Mouse (Mus musculus) limb, embryonic 13.5 days (tissue): ENCODE measurements around the gene Trp53bp1. TPM values are rescaled to one million over a fixed set of nuclear protein-coding genes. Genes with fewer than 3 reads are reported as not detected.

Experiments
- ATAC-seq: fragments of 200-750 bp; cut with Nextera tagmentation; 2 replicates; pipeline ENCODE4 v1.8.0; 2017; ENCODE audit warnings: low read depth, moderate number of reproducible peaks, moderate TSS enrichment; ENCODE audit not compliant: low FRiP score
- H3K27ac ChIP-seq: fragments of 300-500 bp; sonication (generic); 2 replicates; pipeline ENCODE4 v1.5.1; 2015; ENCODE audit warnings: inconsistent platforms, mild to moderate bottlenecking, moderate library complexity
- H3K27me3 ChIP-seq: fragments of 300-500 bp; sonication (generic); 2 replicates; pipeline ENCODE4 v1.6.1; 2015; ENCODE audit warnings: mild to moderate bottlenecking, inconsistent platforms
- H3K36me3 ChIP-seq: fragments of 300-500 bp; sonication (generic); 2 replicates; pipeline ENCODE4 v1.6.1; 2015; ENCODE audit warnings: inconsistent platforms, mild to moderate bottlenecking, moderate library complexity
- H3K4me1 ChIP-seq: fragments of 300-500 bp; sonication (generic); 2 replicates; pipeline ENCODE4 v1.6.1; 2015; ENCODE audit warnings: inconsistent platforms
- H3K4me2 ChIP-seq: fragments of 300-500 bp; sonication (generic); replicated peaks from 2 replicates; pipeline ENCODE4 v1.6.1; 2015; ENCODE audit warnings: inconsistent platforms, mild to moderate bottlenecking, moderate library complexity
- H3K4me3 ChIP-seq: fragments of 300-500 bp; sonication (generic); 2 replicates; pipeline ENCODE4 v1.5.1; 2015; ENCODE audit warnings: moderate library complexity, mild to moderate bottlenecking, inconsistent platforms
- H3K9ac ChIP-seq: fragments of 300-500 bp; sonication (generic); 2 replicates; pipeline ENCODE4 v1.6.1; 2015; ENCODE audit warnings: mild to moderate bottlenecking, inconsistent platforms
- H3K9me3 ChIP-seq: fragments of 300-500 bp; sonication (generic); 2 replicates; pipeline ENCODE4 v1.6.1; 2016; ENCODE audit warnings: inconsistent platforms
- WGBS: fragments of 180-500 bp; shearing (Covaris S2); methylation state at CpG from one replicate; pipeline ENCODE4 v1.1.7; 2015; 5-methylcytosine and 5-hydroxymethylcytosine counted together
- polyA plus RNA-seq: library from polyadenylated mRNA; unstranded; fragments of >200 nt; fragmentation: Nextera tagmentation; extraction: Ambion mirVana; gene quantifications from 2 replicates; pipeline ENCODE4 v1.2.1, GENCODE M21; 2015

The Trp53bp1 gene
- polyA plus RNA-seq, 1 experiment from 2014 or later, result 99.6 TPM

DNA sequence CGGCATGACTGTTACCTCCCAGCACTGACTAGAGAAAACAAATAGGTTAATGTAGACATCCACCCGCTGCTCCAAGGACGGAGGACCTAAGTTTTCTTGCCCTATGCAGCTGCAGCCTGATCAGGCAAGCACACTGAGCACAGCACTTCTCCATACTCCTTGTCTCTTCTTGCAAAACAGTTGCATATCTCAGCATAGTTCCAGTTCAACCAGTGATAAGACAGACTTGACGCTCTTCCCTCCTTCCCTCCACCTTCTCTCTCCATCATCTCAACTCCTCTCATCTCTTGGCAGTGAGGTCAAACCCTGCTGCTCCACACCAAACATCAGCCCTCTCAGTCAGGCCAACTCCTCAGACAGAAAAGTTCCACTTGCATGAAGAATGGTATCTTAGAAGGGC is 43.1 kb downstream of the Trp53bp1 start:
- 93% methylated on average over 4 of the region's 4 CpGs for WGBS
- H3K4me3 ChIP-seq, result no peak overlapping the region
- H3K36me3 ChIP-seq, result peaks cover 92% of the 10 kb centered on the region
- H3K4me1 ChIP-seq, result no peaks in the 10 kb centered on the region
- H3K9ac ChIP-seq, result no peak overlapping the region
- no peaks in the 10 kb centered on the region for H3K9me3 ChIP-seq
- H3K27ac ChIP-seq, result no peak overlapping the region
- no peak overlapping the region for H3K4me2 ChIP-seq
- no peak for ATAC-seq
- H3K27me3 ChIP-seq, result no peaks in the 10 kb centered on the region

DNA sequence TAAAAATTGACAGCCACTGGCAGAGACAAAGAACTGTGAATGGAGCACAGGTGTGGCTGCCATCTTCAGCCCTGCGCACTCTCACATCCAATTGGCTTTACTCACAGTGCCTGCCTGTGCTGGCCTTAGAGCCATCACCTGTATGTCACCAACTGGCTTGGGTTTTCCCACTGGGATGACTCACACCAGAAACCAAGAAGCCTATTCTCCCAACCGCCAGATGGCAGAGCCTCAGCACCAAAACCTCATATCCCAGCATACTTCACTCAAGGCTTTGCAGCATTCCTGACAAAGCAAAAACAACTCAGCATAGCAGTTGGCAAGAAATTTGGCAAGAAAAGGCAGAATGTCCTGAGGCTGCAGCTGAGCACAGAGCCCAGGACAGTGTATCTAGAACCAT is 48.2 kb downstream of the Trp53bp1 start:
- H3K4me1 ChIP-seq, result no peaks in the 10 kb centered on the region
- H3K4me3 ChIP-seq, result no peak overlapping the region
- ATAC-seq, result no peak
- H3K27ac ChIP-seq, result no peak overlapping the region
- no peak overlapping the region for H3K9ac ChIP-seq
- H3K27me3 ChIP-seq, result no peaks in the 10 kb centered on the region
- H3K4me2 ChIP-seq, result no peak overlapping the region
- 97% methylated on average over 2 of the region's 2 CpGs for WGBS
- H3K36me3 ChIP-seq, result peaks cover 90% of the 10 kb centered on the region
- H3K9me3 ChIP-seq, result no peaks in the 10 kb centered on the region

DNA sequence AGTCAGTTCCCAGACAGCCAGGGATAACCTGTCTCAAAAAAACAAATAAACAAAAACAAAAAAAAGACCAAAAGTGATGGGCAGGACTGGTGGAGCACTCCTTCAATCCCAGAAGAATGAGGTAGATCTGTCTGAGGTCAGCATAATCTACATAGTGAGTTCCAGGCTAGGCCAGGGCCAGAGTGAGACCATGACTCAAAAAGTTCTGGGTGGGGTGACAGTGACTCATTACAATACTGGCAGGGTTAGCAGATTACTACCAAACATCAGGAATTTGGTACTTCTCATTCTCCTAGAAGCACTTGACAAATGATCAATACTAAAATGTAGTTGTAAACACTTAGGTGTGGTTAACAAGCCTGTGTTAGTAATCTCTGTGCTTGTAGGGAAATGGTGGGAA is 51.2 kb downstream of the Trp53bp1 start:
- H3K9me3 ChIP-seq, result no peaks in the 10 kb centered on the region
- ATAC-seq, result no peak
- H3K4me3 ChIP-seq, result no peak overlapping the region
- peaks cover 90% of the 10 kb centered on the region for H3K36me3 ChIP-seq
- H3K27me3 ChIP-seq, result no peaks in the 10 kb centered on the region
- no peak overlapping the region for H3K4me2 ChIP-seq
- H3K4me1 ChIP-seq, result no peaks in the 10 kb centered on the region
- H3K27ac ChIP-seq, result no peak overlapping the region
- no peak overlapping the region for H3K9ac ChIP-seq

DNA sequence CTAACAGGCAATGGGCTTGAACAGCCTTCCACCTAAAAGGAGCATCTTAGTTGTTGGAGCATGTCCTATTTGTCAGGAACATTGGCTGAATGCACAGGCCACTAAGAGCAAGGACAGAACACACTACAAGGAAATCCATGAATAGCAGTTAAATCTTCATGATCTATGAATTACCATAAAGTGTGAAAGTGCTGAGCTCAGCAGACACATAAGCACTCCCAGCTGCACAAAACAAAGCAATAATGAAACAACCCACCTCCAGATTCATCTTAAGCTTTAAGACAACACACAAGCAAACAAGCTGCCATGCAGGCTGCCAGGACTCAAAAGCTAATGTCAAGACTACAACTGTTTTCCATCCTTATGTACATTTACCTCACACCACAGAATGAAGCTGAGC is 52.0 kb downstream of the Trp53bp1 start:
- Histone ChIP-seq H3K27me3 (no peaks in the 10 kb centered on the region), H3K9ac (no peak overlapping the region), H3K4me2 (no peak overlapping the region), H3K27ac (no peak overlapping the region), H3K4me3 (no peak overlapping the region), H3K4me1 (no peaks in the 10 kb centered on the region), H3K36me3 (peaks cover 92% of the 10 kb centered on the region), H3K9me3 (no peaks in the 10 kb centered on the region)
- ATAC-seq, result no peak

DNA sequence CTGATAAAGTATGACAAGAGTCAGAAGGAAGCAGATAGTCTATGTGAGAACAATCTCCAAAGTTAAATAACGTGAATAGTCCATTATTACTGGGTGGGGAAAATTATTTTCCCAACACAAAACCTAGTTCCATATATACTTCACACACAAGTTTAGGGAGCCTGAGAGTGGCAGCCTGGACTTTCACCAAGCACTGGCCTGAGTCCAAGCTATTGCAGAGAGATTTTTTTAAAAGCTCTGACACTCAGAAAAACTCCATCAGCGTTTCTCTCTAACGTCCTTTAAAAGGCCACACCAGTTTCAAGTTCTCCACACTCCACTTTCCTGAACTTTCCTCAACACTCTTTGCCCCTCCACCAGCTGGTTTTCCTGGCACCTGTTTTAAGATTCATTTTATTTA is 56.7 kb downstream of the Trp53bp1 start:
- Histone ChIP-seq H3K4me2 (no peak overlapping the region), H3K4me1 (no peaks in the 10 kb centered on the region), H3K36me3 (peaks cover 94% of the 10 kb centered on the region), H3K27me3 (no peaks in the 10 kb centered on the region), H3K9ac (no peak overlapping the region), H3K4me3 (no peak overlapping the region), H3K9me3 (no peaks in the 10 kb centered on the region), H3K27ac (no peak overlapping the region)
- 91% methylated on average over 3 of the region's 3 CpGs for WGBS
- no peak for ATAC-seq

DNA sequence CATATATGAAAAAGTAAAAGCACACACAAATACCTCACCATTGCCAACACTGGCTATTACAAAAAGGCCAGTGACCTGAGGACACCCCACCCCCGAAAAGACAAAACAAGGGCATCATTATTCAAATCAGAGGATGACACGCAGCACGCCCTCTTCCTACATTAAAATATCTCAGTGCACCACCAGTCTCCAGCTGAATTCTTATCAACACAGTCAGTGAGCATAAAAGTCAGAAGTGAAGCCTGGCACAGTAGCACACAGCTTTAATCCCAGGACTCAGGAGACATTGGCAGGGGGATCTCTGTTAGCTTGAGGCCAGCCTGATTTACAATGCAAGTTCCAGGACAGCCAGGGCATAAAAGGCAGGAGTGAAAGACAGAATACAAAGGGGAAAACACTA is 64.7 kb downstream of the Trp53bp1 start:
- WGBS, result 96% methylated on average over 3 of the region's 3 CpGs
- peaks cover 94% of the 10 kb centered on the region for H3K36me3 ChIP-seq
- H3K4me2 ChIP-seq, result no peak overlapping the region
- H3K9ac ChIP-seq, result no peak overlapping the region
- no peaks in the 10 kb centered on the region for H3K4me1 ChIP-seq
- no peak overlapping the region for H3K4me3 ChIP-seq
- H3K9me3 ChIP-seq, result no peaks in the 10 kb centered on the region
- no peak for ATAC-seq
- no peaks in the 10 kb centered on the region for H3K27me3 ChIP-seq
- H3K27ac ChIP-seq, result no peak overlapping the region

DNA sequence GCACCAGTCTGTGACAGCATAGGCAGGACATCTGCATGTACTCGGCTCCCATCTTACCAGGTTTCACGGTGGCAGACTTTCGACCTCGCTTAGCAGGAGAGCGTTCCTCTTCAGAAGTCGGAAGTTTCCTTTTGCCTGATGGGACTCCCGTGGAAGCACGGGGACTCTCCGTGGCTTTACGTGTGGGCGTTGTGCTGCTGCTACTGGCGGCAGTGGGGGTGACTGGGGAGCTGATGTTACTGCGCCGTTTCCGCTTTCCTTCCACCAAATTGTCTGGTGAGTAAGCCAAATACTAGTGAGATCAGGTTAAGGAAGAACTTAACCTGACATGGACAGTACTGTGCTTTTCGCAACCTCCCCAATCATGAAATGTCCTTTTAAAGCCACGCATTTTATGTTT is 66.9 kb downstream of the Trp53bp1 start:
- no peaks in the 10 kb centered on the region for H3K9me3 ChIP-seq
- 95% methylated on average over 17 of the region's 17 CpGs for WGBS
- H3K36me3 ChIP-seq, result peaks cover 96% of the 10 kb centered on the region
- no peak overlapping the region for H3K9ac ChIP-seq
- ATAC-seq, result no peak
- no peak overlapping the region for H3K4me3 ChIP-seq
- no peak overlapping the region for H3K27ac ChIP-seq
- no peaks in the 10 kb centered on the region for H3K27me3 ChIP-seq
- no peak overlapping the region for H3K4me2 ChIP-seq
- H3K4me1 ChIP-seq, result no peaks in the 10 kb centered on the region

DNA sequence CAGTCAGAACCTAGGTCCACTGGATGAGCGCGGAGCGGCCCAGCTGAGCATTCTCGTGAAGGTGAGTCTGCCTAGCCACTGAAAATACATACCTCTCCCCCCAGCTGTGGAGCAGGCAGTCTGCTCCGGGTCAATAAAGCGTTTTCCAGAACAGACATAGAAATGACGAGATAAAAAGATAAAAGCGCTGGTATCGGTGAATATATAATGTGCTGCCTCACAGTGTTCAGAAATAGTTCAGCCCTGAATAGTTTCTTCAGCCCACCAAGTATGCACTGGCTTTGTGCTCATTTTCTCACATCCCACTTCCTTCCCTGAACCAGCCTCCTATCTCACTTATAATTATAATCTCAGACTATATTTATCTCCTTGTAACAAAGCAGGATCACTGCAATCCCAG is 75.7 kb downstream of the Trp53bp1 start:
- Histone ChIP-seq H3K4me2 (no peak overlapping the region), H3K9ac (no peak overlapping the region), H3K27me3 (no peaks in the 10 kb centered on the region), H3K27ac (no peak overlapping the region), H3K9me3 (no peaks in the 10 kb centered on the region), H3K4me3 (no peak overlapping the region), H3K4me1 (no peaks in the 10 kb centered on the region), H3K36me3 (peaks cover 98% of the 10 kb centered on the region)
- ATAC-seq, result no peak
- WGBS, result 92% methylated on average over 9 of the region's 9 CpGs

DNA sequence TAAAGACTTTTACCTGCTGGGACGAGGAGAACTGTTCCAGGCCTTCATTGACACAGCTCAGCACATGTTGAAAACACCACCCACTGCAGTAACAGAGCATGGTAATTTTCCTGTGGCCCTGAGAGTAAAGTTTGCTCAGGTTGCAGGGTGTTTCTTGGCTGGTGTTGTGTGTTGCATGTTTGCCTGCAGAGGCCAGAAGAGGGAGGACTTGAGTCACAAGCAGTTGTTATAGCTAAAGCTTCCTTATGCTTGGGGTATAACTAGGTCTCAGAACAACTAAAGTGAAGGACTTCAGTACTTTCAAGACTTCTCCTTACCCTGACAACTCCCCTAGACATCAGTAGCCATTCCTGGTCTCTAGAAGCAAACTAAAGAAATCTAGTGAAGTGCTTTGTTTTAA is 82.7 kb downstream of the Trp53bp1 start:
- Histone ChIP-seq H3K9ac (no peak overlapping the region), H3K4me2 (no peak overlapping the region), H3K27me3 (no peaks in the 10 kb centered on the region), H3K27ac (no peak overlapping the region), H3K36me3 (peaks cover 86% of the 10 kb centered on the region), H3K9me3 (no peaks in the 10 kb centered on the region), H3K4me1 (no peaks in the 10 kb centered on the region), H3K4me3 (no peak overlapping the region)
- no peak for ATAC-seq
- WGBS, result 56% methylated on average over 1 of the region's 1 CpGs

DNA sequence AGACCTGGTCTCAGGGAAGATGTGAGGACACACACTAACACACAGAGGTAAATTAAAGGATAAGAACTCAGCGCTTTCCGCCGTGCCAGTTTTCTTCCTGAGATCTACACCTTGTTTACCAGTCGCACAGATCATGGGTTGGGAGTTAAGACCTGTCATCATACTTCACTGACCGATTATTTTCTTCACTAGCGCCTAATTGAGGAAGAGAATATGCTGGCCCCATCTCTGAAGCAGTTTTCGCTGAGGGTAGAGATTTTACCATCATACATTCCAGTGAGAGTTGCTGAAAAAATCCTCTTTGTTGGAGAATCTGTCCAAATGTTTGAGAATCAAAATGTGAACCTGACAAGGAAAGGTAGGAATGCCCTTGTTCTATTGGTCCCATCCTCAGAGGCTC is 87.1 kb downstream of the Trp53bp1 start:
- no peak overlapping the region for H3K27ac ChIP-seq
- H3K9ac ChIP-seq, result no peak overlapping the region
- no peak for ATAC-seq
- H3K36me3 ChIP-seq, result peaks cover 70% of the 10 kb centered on the region
- 94% methylated on average over 7 of the region's 7 CpGs for WGBS
- H3K4me1 ChIP-seq, result no peaks in the 10 kb centered on the region
- no peak overlapping the region for H3K4me3 ChIP-seq
- H3K9me3 ChIP-seq, result no peaks in the 10 kb centered on the region
- H3K4me2 ChIP-seq, result no peak overlapping the region
- no peaks in the 10 kb centered on the region for H3K27me3 ChIP-seq

DNA sequence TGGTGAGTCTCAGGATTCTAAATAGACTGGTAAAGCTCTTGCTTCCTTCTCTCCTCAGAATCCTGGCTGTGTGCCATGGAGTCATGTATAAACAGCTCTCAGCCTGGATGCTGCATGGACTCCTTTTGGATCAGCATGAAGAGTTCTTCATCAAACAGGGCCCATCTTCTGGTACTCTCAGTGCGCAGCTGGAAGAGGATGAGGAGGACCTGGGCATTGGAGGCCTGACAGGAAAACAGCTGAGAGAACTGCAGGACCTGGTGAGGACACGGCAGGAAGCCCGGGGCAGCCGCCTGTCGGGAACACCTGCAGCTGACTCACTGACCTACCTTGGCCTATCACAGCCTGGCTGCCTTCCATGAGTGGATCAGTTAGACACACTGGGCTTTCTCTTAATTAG is 87.8 kb downstream of the Trp53bp1 start:
- H3K36me3 ChIP-seq, result peaks cover 70% of the 10 kb centered on the region
- H3K4me2 ChIP-seq, result no peak overlapping the region
- no peaks in the 10 kb centered on the region for H3K4me1 ChIP-seq
- ATAC-seq, result no peak
- no peak overlapping the region for H3K9ac ChIP-seq
- 91% methylated on average over 5 of the region's 5 CpGs for WGBS
- H3K4me3 ChIP-seq, result no peak overlapping the region
- H3K27me3 ChIP-seq, result no peaks in the 10 kb centered on the region
- no peaks in the 10 kb centered on the region for H3K9me3 ChIP-seq
- no peak overlapping the region for H3K27ac ChIP-seq

DNA sequence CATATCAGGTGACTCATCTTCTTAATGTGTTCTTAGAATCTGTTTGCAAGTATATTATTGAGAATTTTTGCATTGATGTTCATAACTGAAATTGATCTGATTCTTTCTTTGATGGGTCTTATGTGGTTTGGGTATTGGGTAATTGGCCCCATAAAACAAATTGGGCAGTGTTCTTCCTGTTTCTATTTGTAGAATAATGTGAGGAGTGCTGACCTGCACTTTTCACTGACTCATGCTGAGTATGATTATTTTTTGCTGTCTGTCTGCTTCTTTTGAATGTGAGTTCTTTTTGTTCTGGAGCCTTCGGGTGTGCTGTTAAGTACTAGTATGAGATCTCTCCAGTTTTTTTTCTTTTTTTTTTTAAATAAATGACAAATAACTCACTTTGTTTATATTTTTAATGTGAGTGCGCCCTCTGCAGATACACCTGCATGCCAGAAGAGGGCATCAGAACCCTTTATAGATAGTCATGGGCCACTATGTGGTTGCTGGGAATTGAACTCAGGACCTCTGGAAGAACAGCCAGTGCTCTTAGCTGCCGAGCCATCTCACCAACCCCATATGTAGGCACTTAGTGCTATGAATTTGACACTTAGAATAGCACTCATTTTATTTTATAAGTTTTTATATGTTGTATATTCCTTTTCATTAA is 92.3 kb downstream of the Trp53bp1 start:
- Histone ChIP-seq H3K9ac (no peak overlapping the region), H3K27ac (no peak overlapping the region), H3K4me3 (no peak overlapping the region), H3K4me2 (no peak overlapping the region), H3K27me3 (no peaks in the 10 kb centered on the region), H3K9me3 (no peaks in the 10 kb centered on the region), H3K4me1 (no peaks in the 10 kb centered on the region), H3K36me3 (peaks cover 79% of the 10 kb centered on the region)
- no peak for ATAC-seq
- 91% methylated on average over 3 of the region's 3 CpGs for WGBS

DNA sequence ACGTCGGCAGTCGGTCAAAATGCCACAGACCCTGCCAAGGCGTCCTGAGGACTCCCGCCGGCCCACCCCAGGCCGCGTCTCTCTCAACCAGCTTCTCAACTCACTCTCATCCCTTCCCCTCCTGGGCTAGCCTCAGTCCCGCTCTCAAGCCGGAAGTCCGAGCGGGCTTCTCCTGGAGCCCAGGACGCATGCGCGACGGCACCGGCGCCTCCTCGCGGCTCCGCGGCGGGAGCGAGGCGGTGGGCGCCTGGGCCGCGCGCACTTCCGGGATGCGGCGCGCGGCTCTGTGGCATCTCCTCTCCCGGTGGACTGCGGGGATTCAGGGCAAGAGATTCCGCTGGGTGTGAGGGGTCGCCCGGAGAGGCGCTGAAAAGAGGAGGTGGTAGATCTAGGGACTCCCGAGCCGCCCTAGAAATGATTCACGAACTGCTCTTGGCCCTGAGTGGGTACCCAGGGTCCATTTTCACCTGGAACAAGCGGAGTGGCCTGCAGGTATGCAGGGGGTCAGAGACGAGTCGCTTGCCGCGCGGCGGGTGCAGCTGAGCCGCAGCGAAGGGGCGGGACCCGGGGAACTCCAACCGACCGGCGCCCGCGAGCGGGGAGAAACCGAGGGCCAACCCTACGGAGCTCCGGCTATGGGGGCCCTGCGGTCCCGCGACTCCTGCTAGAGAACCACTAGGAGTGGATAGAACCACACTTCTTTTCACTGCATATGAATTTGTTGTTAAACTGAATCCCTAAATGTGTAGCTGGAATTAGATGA is 100.0 kb downstream of the Trp53bp1 start, which contains the start of gene Zscan29:
TSS of gene Zscan29 (minus strand) at position 146 of the 763 bp plus-strand sequence.
- Histone ChIP-seq H3K27me3 (no peaks in the 10 kb centered on the region), H3K4me1 (peaks cover 34% of the 10 kb centered on the region), H3K36me3 (peaks cover 41% of the 10 kb centered on the region), H3K9me3 (no peaks in the 10 kb centered on the region), H3K4me2 (peak within 1 kb of the TSS; percentile 92), H3K9ac (peak within 1 kb of the TSS; percentile 88), H3K27ac (peak within 1 kb of the TSS; percentile 90), H3K4me3 (peak within 1 kb of the TSS; percentile 87)
- under 1% methylated on average over 66 of the region's 66 CpGs for WGBS
- ATAC-seq, result peak; percentile 94
